Mouse (Mus musculus) heart, adult 11 months (tissue): ENCODE data around the gene Ctnnb1.

Experiments
- DNase-seq: peaks from one replicate; pipeline ENCODE4 v3.0.0; 2022

The Ctnnb1 gene

GRCm38 (mm10) chr9:121000641-121001320, 71.8 kb downstream of the Ctnnb1 start:
- DNase-seq, result no peak

GRCm38 (mm10) chr9:121001681-121002540, 72.9 kb downstream of the Ctnnb1 start:
- DNase-seq, result no peak

DNA sequence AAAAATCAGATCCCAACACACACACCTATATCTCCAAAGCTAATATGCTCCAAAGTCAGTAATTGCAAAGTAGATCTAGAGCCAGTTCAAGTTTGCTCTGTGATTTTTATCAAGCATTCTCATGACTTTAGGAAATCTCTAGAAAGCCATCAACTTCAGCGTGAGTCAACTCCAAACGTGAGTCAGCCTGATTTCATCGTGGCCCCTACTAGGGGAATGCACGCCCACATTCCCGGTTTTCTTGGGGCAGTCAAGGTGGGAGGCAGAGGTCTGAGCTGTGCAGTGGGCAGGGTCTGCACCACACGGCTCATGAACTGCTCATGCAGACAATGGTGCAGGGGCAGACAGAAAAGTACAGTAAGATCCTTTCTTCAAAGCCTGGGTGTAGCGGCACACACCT, 76.9 kb downstream of the Ctnnb1 start:
- DNase-seq, result no peak
